Mouse (Mus musculus) gastrocnemius, postnatal 14 days (tissue): ENCODE data around the gene Gpr22. TPM values are rescaled to one million over a fixed set of nuclear protein-coding genes. Genes with fewer than 3 reads are reported as not detected.

Experiments
- DNase-seq: peaks from one replicate; pipeline ENCODE4 v3.0.0; 2021; ENCODE audit warnings: mixed read lengths
- intact Hi-C: fragments of 180-260 bp; cut with DNase I; formaldehyde crosslinking; loops from one replicate; pipeline ENCODE4 v1.15.1; 2025; ENCODE audit warnings: low total_unique reads
- long read RNA-seq, 2 experiments: library from polyadenylated mRNA; stranded (forward); transcript quantifications; one replicate each; pipeline ENCODE4 v2.0.0; 2021
- total RNA-seq, 2 experiments: library from RNA; stranded (reverse); gene quantifications; 2 replicates each; pipeline ENCODE4 v1.2.3; 2021

The Gpr22 gene
- not detected for total RNA-seq
- long read RNA-seq, experiment 1, result 0 reads
- long read RNA-seq, experiment 2, result 0 reads

GRCm38 (mm10) chr12:31713600-31713999 is at the start of gene Gpr22:
Gpr22 (minus strand) TSS chr12:31713947.
- intact Hi-C loops, result loop anchor here (10.0 kb wide), 1 partner anchor 209 kb away; no protein-coding TSS in a partner anchor
- no peak for DNase-seq

- no peak for DNase-seq
- intact Hi-C loops, result no loop called here
These were observed 42.4 kb upstream of the Gpr22 start for GRCm38 (mm10) chr12:31755885-31756755.

- intact Hi-C loops, result no loop called here
- DNase-seq, result no peak
These were observed 40.7 kb upstream of the Gpr22 start for GRCm38 (mm10) chr12:31754465-31754864.

GRCm38 (mm10) chr12:31749846-31750245 is 36.1 kb upstream of the Gpr22 start:
- DNase-seq, result no peak
- intact Hi-C loops, result no loop called here

GRCm38 (mm10) chr12:31747301-31747700 is 33.6 kb upstream of the Gpr22 start:
- DNase-seq, result no peak
- intact Hi-C loops, result no loop called here

- DNase-seq, result no peak
- intact Hi-C loops, result no loop called here
These were observed 20.9 kb upstream of the Gpr22 start for GRCm38 (mm10) chr12:31734616-31735015.

- intact Hi-C loops, result no loop called here
- no peak for DNase-seq
These were observed 16.4 kb upstream of the Gpr22 start for GRCm38 (mm10) chr12:31730126-31730525.

- intact Hi-C loops, result no loop called here
- no peak for DNase-seq
These were observed 13.0 kb upstream of the Gpr22 start for GRCm38 (mm10) chr12:31726707-31727106.

- intact Hi-C loops, result no loop called here
- no peak for DNase-seq
These were observed 11.9 kb upstream of the Gpr22 start for GRCm38 (mm10) chr12:31725511-31726275.

- no peak for DNase-seq
- intact Hi-C loops, result no loop called here
These were observed 10.8 kb upstream of the Gpr22 start for GRCm38 (mm10) chr12:31724576-31724975.

- no peak for DNase-seq
- intact Hi-C loops, result loop anchor here (10.0 kb wide), 1 partner anchor 215 kb away; no protein-coding TSS in a partner anchor
These were observed 6.0 kb upstream of the Gpr22 start for GRCm38 (mm10) chr12:31719586-31720275.

- no peak for DNase-seq
- intact Hi-C loops, result loop anchor here (10.0 kb wide), 1 partner anchor 209 kb away; no protein-coding TSS in a partner anchor
These were observed 323 bp upstream of the Gpr22 start for GRCm38 (mm10) chr12:31714070-31714469.

GRCm38 (mm10) chr12:31712727-31713126 is 1.0 kb downstream of the Gpr22 start:
- intact Hi-C loops, result loop anchor here (10.0 kb wide), 1 partner anchor 208 kb away; no protein-coding TSS in a partner anchor
- DNase-seq, result no peak

- DNase-seq, result no peak
- intact Hi-C loops, result loop anchor here (10.0 kb wide), 1 partner anchor 207 kb away; no protein-coding TSS in a partner anchor
These were observed 1.5 kb downstream of the Gpr22 start for GRCm38 (mm10) chr12:31712233-31712632.

GRCm38 (mm10) chr12:31709665-31710064 is 4.1 kb downstream of the Gpr22 start:
- intact Hi-C loops, result loop anchor here (10.0 kb wide), 1 partner anchor 205 kb away; no protein-coding TSS in a partner anchor
- DNase-seq, result no peak

GRCm38 (mm10) chr12:31707531-31707930 is 6.2 kb downstream of the Gpr22 start:
- intact Hi-C loops, result no loop called here
- DNase-seq, result no peak

GRCm38 (mm10) chr12:31706168-31706567 is 7.6 kb downstream of the Gpr22 start:
- intact Hi-C loops, result no loop called here
- DNase-seq, result no peak

- intact Hi-C loops, result no loop called here
These were observed 9.8 kb downstream of the Gpr22 start for GRCm38 (mm10) chr12:31703904-31704303.

GRCm38 (mm10) chr12:31701411-31701810 is 12.3 kb downstream of the Gpr22 start:
- intact Hi-C loops, result no loop called here
- DNase-seq, result no peak

More at GRCm38 (mm10) chr12:31703904-31704303, 9.8 kb downstream of the Gpr22 start:
- no peak for DNase-seq
